Mouse (Mus musculus): ENCODE data around the gene Gm28042.

DNA sequence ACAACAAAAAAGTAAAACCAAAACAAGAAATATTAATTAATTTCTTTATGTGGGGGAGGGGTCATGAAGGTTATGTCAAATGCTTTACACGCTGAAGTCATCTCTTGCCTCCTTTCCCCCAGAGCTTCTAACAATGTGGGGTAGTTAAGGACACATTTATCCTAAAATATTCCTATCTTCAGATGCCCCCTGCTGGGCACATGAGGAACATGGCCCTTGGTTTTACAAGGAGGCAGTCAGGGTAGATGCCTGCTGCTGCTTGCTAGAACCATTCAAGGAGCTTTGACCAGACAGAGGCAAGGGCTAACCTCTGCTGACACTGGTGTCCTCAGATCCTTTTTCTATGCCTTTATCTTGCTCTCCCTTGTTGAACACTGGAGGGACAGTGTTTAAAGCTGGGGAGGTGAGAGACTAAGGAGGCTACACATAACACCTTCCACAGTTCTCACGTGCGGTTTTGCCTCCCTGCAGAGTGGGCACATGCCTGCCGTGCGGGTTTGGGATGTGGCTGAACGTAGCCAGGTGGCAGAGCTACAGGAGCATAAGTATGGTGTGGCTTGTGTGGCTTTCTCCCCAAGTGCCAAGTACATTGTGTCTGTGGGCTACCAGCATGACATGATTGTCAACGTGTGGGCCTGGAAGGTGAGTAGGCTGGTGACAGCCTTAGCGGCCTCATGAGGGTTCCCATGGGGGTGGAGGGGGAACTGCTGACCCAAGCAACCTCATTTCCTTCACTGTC is 15.7 kb upstream of the Gm28042 start:
- no peak for TF ChIP-seq CTCF (IDR thresholded peaks at IDR 0.05; ENCODE audit: borderline replicate concordance, control insufficient read depth, extremely low read depth, insufficient read depth, low read length, poor library complexity)
- no peak for TF ChIP-seq POLR2A (IDR thresholded peaks at IDR 0.05; ENCODE audit: control insufficient read depth, extremely low read depth, insufficient read depth, low read length, poor library complexity)
